Mouse (Mus musculus) MEL (cell line): ENCODE measurements at regions not wholly inside any gene's neighbourhood (a gene's known extent, or its start where the extent isn't known, plus 50 kb on each side); places are given as distances from the start of the nearest gene placed in this dataset.
A peak's percentile ranks its signal among the peaks of the same experiment; 100 is the strongest.

ENCODE experiments used
- DNase-seq: peaks from one replicate; pipeline ENCODE4 v3.0.0; 2011; ENCODE audit warnings: low read depth, low spot score
- H3K27ac ChIP-seq: 2 replicates; pipeline ENCODE4 v1.5.1; 2012; ENCODE audit warnings: low read depth, mild to moderate bottlenecking, control low read depth, low read length, moderate library complexity; ENCODE audit not compliant: control insufficient read depth
- H3K27me3 ChIP-seq, 2 experiments: fragments of 150-350 bp in 1 of 2; sonication (generic) in 1 of 2; 2 replicates each; pipeline ENCODE4 v1.6.1; 2012; ENCODE audit warnings: low read length in 2 of 2, mild to moderate bottlenecking in 2 of 2, improper control_type of control experiment in 1 of 2, moderate library complexity in 1 of 2; ENCODE audit not compliant: insufficient read depth in 2 of 2, control insufficient read depth in 1 of 2
- H3K36me3 ChIP-seq, 2 experiments: 2 replicates each; pipeline ENCODE4 v1.6.1; 2012 to 2014; ENCODE audit warnings: low read length in 2 of 2, improper control_type of control experiment in 1 of 2, inconsistent platforms in 1 of 2, mild to moderate bottlenecking in 1 of 2; ENCODE audit not compliant: insufficient read depth in 2 of 2, control insufficient read depth in 1 of 2
- H3K4me1 ChIP-seq, 2 experiments: fragments of 150-350 bp in 1 of 2; sonication (generic) in 1 of 2; 2 replicates each; pipeline ENCODE4 v1.6.1; 2012; ENCODE audit warnings: low read length in 2 of 2, improper control_type of control experiment in 1 of 2, mild to moderate bottlenecking in 1 of 2; ENCODE audit not compliant: insufficient read depth in 2 of 2, control insufficient read depth in 1 of 2
- H3K4me3 ChIP-seq, 2 experiments: fragments of 150-350 bp in 1 of 2; sonication (generic) in 1 of 2; 2 replicates each; pipeline ENCODE4 v1.5.1; 2012; ENCODE audit warnings: low read depth in 2 of 2, low read length in 2 of 2, mild to moderate bottlenecking in 2 of 2, moderate library complexity in 2 of 2, control low read depth in 1 of 2, improper control_type of control experiment in 1 of 2; ENCODE audit not compliant: control insufficient read depth in 1 of 2, insufficient read depth in 1 of 2
- H3K79me2 ChIP-seq: 2 replicates; pipeline ENCODE4 v1.6.1; 2012; ENCODE audit warnings: mild to moderate bottlenecking, low read length, moderate library complexity; ENCODE audit not compliant: control insufficient read depth, poor library complexity, insufficient read depth
- H3K9ac ChIP-seq: 2 replicates; pipeline ENCODE4 v1.6.1; 2012; ENCODE audit warnings: low read depth, mild to moderate bottlenecking, control low read depth, low read length, moderate library complexity; ENCODE audit not compliant: control insufficient read depth, poor library complexity, severe bottlenecking
- H3K9me3 ChIP-seq: fragments of 150-350 bp; sonication (generic); replicated peaks from 2 replicates; pipeline ENCODE4 v1.6.1; 2012; ENCODE audit warnings: mild to moderate bottlenecking, low read length, improper control_type of control experiment, moderate library complexity; ENCODE audit not compliant: insufficient read depth
- CTCF ChIP-seq, 3 experiments: IDR thresholded peaks in 2 of 3; conservative IDR thresholded peaks in 1 of 3; 2 replicates each; pipeline ENCODE4 v1.5.1; 2011 to 2012; ENCODE audit warnings: low read length in 3 of 3, low read depth in 2 of 3, mild to moderate bottlenecking in 2 of 3, improper control_type of control experiment in 1 of 3, inconsistent platforms in 1 of 3, mixed read lengths in 1 of 3, moderate library complexity in 1 of 3; ENCODE audit not compliant: control insufficient read depth in 1 of 3, insufficient read depth in 1 of 3, poor library complexity in 1 of 3, severe bottlenecking in 1 of 3
- ELF1 ChIP-seq: IDR thresholded peaks from 2 replicates; pipeline ENCODE4 v1.6.1; 2014; ENCODE audit warnings: low read depth, mild to moderate bottlenecking, inconsistent platforms, low read length, improper control_type of control experiment, moderate library complexity
- ETS1 ChIP-seq: IDR thresholded peaks from 2 replicates; pipeline ENCODE4 v1.6.1; 2012; ENCODE audit warnings: low read depth, mild to moderate bottlenecking, inconsistent platforms, low read length, improper control_type of control experiment, moderate library complexity
- NRF1 ChIP-seq: IDR thresholded peaks from 2 replicates; pipeline ENCODE4 v1.6.1; 2014; ENCODE audit warnings: low read depth, mild to moderate bottlenecking, inconsistent platforms, low read length, improper control_type of control experiment, moderate library complexity; ENCODE audit not compliant: poor library complexity, insufficient read depth, severe bottlenecking
- POLR2AphosphoS5 ChIP-seq: IDR thresholded peaks from 2 replicates; pipeline ENCODE4 v1.6.1; 2012; ENCODE audit warnings: low read depth, borderline replicate concordance, mild to moderate bottlenecking, inconsistent platforms, low read length, moderate library complexity, mixed read lengths
- UBTF ChIP-seq: IDR thresholded peaks from 2 replicates; pipeline ENCODE4 v1.6.1; 2012; ENCODE audit warnings: low read depth, mild to moderate bottlenecking, inconsistent platforms, low read length, improper control_type of control experiment, moderate library complexity, borderline replicate concordance; ENCODE audit not compliant: insufficient read depth
- ZMIZ1 ChIP-seq: IDR thresholded peaks from 2 replicates; pipeline ENCODE4 v1.6.1; 2012; ENCODE audit warnings: low read depth, mild to moderate bottlenecking, inconsistent platforms, low read length, improper control_type of control experiment, moderate library complexity

DNA sequence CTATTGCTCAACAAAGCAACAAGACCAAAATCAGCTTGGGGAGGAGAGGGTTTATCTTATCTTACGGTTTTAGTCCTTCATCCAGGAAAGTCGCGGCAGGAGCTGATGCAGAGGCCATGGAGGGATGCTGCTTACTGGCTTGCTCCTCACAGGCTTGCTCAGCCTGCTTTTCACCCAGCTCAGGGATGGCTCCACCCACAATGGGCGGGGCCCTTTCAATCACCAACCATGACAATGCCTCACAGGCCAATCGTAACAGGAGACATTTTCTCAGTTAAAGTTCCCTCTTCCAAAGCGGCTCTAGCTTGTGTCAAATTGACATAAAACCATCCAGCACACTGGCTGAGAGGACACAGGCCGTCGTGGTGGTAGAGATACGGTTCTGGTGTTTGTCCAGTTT, 105.7 kb upstream of the Mrps10 start:
- Histone ChIP-seq H3K9me3 (no peaks in the 10 kb centered on the region), H3K4me3 (no peak overlapping the region), H3K36me3 (peaks cover 0 to 5% of the 10 kb centered on the region in 2 experiments; a peak in 2 of 4 replicates), H3K9ac (no peak overlapping the region), H3K4me1 (peaks cover 0 to 8% of the 10 kb centered on the region in 2 experiments; a peak in 2 of 4 replicates), H3K27ac (no peak overlapping the region), H3K27me3 (no peaks in the 10 kb centered on the region), H3K79me2 (no peaks in the 10 kb centered on the region)
- TF ChIP-seq POLR2AphosphoS5 (no peak), ZMIZ1 (no peak), UBTF (no peak), ELF1 (no peak), ETS1 (no peak), NRF1 (no peak)
- no peak for DNase-seq

DNA sequence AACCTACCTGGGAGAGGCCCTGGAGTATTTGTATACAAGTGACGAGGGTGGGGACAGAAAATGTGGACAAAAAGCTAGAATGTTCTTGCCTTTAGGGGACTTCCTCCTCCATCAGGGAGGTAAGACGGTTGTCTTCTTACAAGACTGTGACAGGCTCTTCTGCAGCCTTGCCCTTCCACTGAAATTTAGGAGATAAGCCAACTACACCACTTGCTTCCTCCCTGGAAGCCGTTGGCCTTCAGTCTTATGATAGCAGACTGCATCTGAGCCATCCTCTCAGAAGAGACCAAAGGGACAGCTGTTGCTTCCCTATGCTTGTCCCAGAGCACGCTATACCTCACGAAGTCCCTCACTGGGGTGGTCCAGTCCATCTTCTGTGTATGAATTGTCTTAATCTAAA, 106.5 kb upstream of the Mrps10 start:
- peak; percentile 51 for DNase-seq
- Histone ChIP-seq H3K4me1 (peaks cover 0 to 8% of the 10 kb centered on the region in 2 experiments; a peak in 2 of 4 replicates), H3K27me3 (no peaks in the 10 kb centered on the region)
- TF ChIP-seq CTCF (IDR thresholded peaks at IDR 0.05 in 2 of 3, conservative IDR thresholded peaks at IDR 0.05 in 1 of 3; ENCODE audit: control insufficient read depth in 1 of 3, insufficient read depth in 1 of 3, low read depth in 2 of 3, low read length in 3 of 3, poor library complexity in 1 of 3, severe bottlenecking in 1 of 3) = no peak
- TF ChIP-seq, all 39 proteins: peak for 0
- peaks cover 0 to 5% of the 10 kb centered on the region in 2 experiments; a peak in 2 of 4 replicates for H3K36me3 ChIP-seq
- no peaks in the 10 kb centered on the region for H3K79me2 ChIP-seq
- H3K9ac ChIP-seq = no peak overlapping the region
- H3K27ac ChIP-seq = no peak overlapping the region
- no peak overlapping the region for H3K4me3 ChIP-seq
- no peaks in the 10 kb centered on the region for H3K9me3 ChIP-seq

DNA sequence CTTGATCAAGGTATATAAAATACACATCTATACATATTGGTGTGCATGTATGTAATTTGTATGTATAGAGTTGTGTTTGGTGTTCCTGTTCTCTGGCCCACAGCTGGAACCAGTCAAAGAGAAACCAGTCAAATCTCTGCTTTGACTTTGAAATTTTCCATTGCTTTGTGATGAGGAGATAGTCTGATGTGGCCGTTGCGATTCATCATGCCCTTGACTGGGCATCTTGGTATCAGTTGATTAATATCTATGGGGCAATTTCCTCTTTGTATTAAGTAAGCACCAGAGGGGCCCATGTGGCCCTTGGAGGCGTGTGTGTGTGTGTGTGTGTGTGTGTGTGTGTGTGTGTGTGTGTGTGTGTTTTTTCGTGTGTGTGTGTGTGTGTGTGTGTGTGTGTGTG, 107.7 kb upstream of the Mrps10 start:
- H3K27ac ChIP-seq = no peak overlapping the region
- H3K27me3 ChIP-seq = no peaks in the 10 kb centered on the region
- H3K9me3 ChIP-seq = no peaks in the 10 kb centered on the region
- peaks cover 0 to 5% of the 10 kb centered on the region in 2 experiments; a peak in 2 of 4 replicates for H3K36me3 ChIP-seq
- H3K4me3 ChIP-seq = no peak overlapping the region
- peaks cover 0 to 8% of the 10 kb centered on the region in 2 experiments; a peak in 2 of 4 replicates for H3K4me1 ChIP-seq
- H3K79me2 ChIP-seq = no peaks in the 10 kb centered on the region
- TF ChIP-seq NRF1 (no peak), CTCF (IDR thresholded peaks at IDR 0.05 in 2 of 3, conservative IDR thresholded peaks at IDR 0.05 in 1 of 3; ENCODE audit: control insufficient read depth in 1 of 3, insufficient read depth in 1 of 3, low read depth in 2 of 3, low read length in 3 of 3, poor library complexity in 1 of 3, severe bottlenecking in 1 of 3) (no peak)
- TF ChIP-seq, all 39 proteins: peak for 0
- DNase-seq = no peak
- H3K9ac ChIP-seq = no peak overlapping the region
